Mouse (Mus musculus): Measurements from ENCODE around the gene Defb23.

Gene Defb23

GRCm38 (mm10) chr2:152464570-152465150, at the start of gene Defb23:
TSS of gene Defb23 (minus strand) at chr2:152464620.
- DNase-seq (ENCODE audit: inconsistent age in 2 of 2, low spot score in 1 of 2): no peak

GRCm38 (mm10) chr2:152511592-152511991, 47.2 kb upstream of the Defb23 start, which contains the start of gene Defb26:
TSS of gene Defb26 (minus strand) at chr2:152511692.
- DNase-seq (ENCODE audit: inconsistent age in 2 of 2, low spot score in 1 of 2): no peak

GRCm38 (mm10) chr2:152503950-152504349, 39.5 kb upstream of the Defb23 start:
- no peak for DNase-seq (ENCODE audit: inconsistent age in 2 of 2, low spot score in 1 of 2)

- no peak for DNase-seq (ENCODE audit: inconsistent age in 2 of 2, low spot score in 1 of 2)
Measured at GRCm38 (mm10) chr2:152500863-152501229, 36.4 kb upstream of the Defb23 start.

- DNase-seq (ENCODE audit: inconsistent age in 2 of 2, low spot score in 1 of 2): no peak
Measured at GRCm38 (mm10) chr2:152500204-152500862, 35.9 kb upstream of the Defb23 start.

- no peak for DNase-seq (ENCODE audit: inconsistent age in 2 of 2, low spot score in 1 of 2)
Measured at GRCm38 (mm10) chr2:152498020-152498419, 33.6 kb upstream of the Defb23 start.

GRCm38 (mm10) chr2:152493151-152493550, 28.7 kb upstream of the Defb23 start:
- no peak for DNase-seq (ENCODE audit: inconsistent age in 2 of 2, low spot score in 1 of 2)

- DNase-seq (ENCODE audit: inconsistent age in 2 of 2, low spot score in 1 of 2): no peak
Measured at GRCm38 (mm10) chr2:152490038-152490437, 25.6 kb upstream of the Defb23 start, which contains the start of gene Defb22. TSS of gene Defb22 (minus strand) at chr2:152490138.

GRCm38 (mm10) chr2:152487024-152487423, 22.6 kb upstream of the Defb23 start:
- DNase-seq (ENCODE audit: inconsistent age in 2 of 2, low spot score in 1 of 2): no peak

GRCm38 (mm10) chr2:152481726-152482125, 17.3 kb upstream of the Defb23 start:
- no peak for DNase-seq (ENCODE audit: inconsistent age in 2 of 2, low spot score in 1 of 2)

- DNase-seq (ENCODE audit: inconsistent age in 2 of 2, low spot score in 1 of 2): no peak
Measured at GRCm38 (mm10) chr2:152480881-152481280, 16.5 kb upstream of the Defb23 start.

- no peak for DNase-seq (ENCODE audit: inconsistent age in 2 of 2, low spot score in 1 of 2)
Measured at GRCm38 (mm10) chr2:152476763-152477162, 12.3 kb upstream of the Defb23 start, which contains the start of gene Defb20. TSS of gene Defb20 (plus strand) at chr2:152477063.

- peak in 1 of 2 experiments; percentile 26 for DNase-seq (ENCODE audit: inconsistent age in 2 of 2, low spot score in 1 of 2)
Measured at GRCm38 (mm10) chr2:152472434-152472833, 8.0 kb upstream of the Defb23 start.

- DNase-seq (ENCODE audit: inconsistent age in 2 of 2, low spot score in 1 of 2): peak; percentile 13 to 83
Measured at GRCm38 (mm10) chr2:152470973-152471372, 6.6 kb upstream of the Defb23 start.

- no peak for DNase-seq (ENCODE audit: inconsistent age in 2 of 2, low spot score in 1 of 2)
Measured at GRCm38 (mm10) chr2:152459241-152459640, 5.2 kb downstream of the Defb23 start.

GRCm38 (mm10) chr2:152452101-152452781, 12.2 kb downstream of the Defb23 start:
- DNase-seq (ENCODE audit: inconsistent age in 2 of 2, low spot score in 1 of 2): no peak

- peak; percentile 51 to 86 for DNase-seq (ENCODE audit: inconsistent age in 2 of 2, low spot score in 1 of 2)
Measured at GRCm38 (mm10) chr2:152450241-152450640, 14.2 kb downstream of the Defb23 start.

GRCm38 (mm10) chr2:152447461-152447860, 17.0 kb downstream of the Defb23 start:
- peak in 1 of 2 experiments; percentile 66 for DNase-seq (ENCODE audit: inconsistent age in 2 of 2, low spot score in 1 of 2)

- no peak for DNase-seq (ENCODE audit: inconsistent age in 2 of 2, low spot score in 1 of 2)
Measured at GRCm38 (mm10) chr2:152446642-152447041, 17.8 kb downstream of the Defb23 start.

GRCm38 (mm10) chr2:152443281-152443680, 21.1 kb downstream of the Defb23 start:
- no peak for DNase-seq (ENCODE audit: inconsistent age in 2 of 2, low spot score in 1 of 2)

GRCm38 (mm10) chr2:152442322-152442721, 22.1 kb downstream of the Defb23 start:
- no peak for DNase-seq (ENCODE audit: inconsistent age in 2 of 2, low spot score in 1 of 2)

- DNase-seq (ENCODE audit: inconsistent age in 2 of 2, low spot score in 1 of 2): no peak
Measured at GRCm38 (mm10) chr2:152439833-152440232, 24.6 kb downstream of the Defb23 start.

Measured in adrenal gland, adult (tissue).